Mouse (Mus musculus): ENCODE data around the gene Tmem265.

- no peak for TF ChIP-seq CTCF (IDR thresholded peaks at IDR 0.05; ENCODE audit: borderline replicate concordance, extremely low read depth, insufficient read depth, insufficient read length)
- TF ChIP-seq POLR2A (IDR thresholded peaks at IDR 0.05; ENCODE audit: borderline replicate concordance, extremely low read depth, insufficient read depth, insufficient read length, poor library complexity, severe bottlenecking), result no peak
These were observed 3.4 kb downstream of the Tmem265 start for GRCm38 (mm10) chr7:127564381-127565150.
